Mouse (Mus musculus) embryonic facial prominence, embryonic 12.5 days (tissue): Measurements from ENCODE around the gene Daam1. TPM values are rescaled to one million over a fixed set of nuclear protein-coding genes. Genes with fewer than 3 reads are reported as not detected.

Experiments used
- ATAC-seq: fragments of 200-750 bp; cut with Nextera tagmentation; 2 replicates; pipeline ENCODE4 v1.8.0; 2017; ENCODE audit not compliant: insufficient number of reproducible peaks, insufficient read depth, low FRiP score, low TSS enrichment
- H3K27ac ChIP-seq: fragments of 300-500 bp; sonication (generic); 2 replicates; pipeline ENCODE4 v1.5.1; 2016; ENCODE audit warnings: mild to moderate bottlenecking
- H3K27me3 ChIP-seq: fragments of 300-500 bp; sonication (generic); 2 replicates; pipeline ENCODE4 v1.6.1; 2016; ENCODE audit warnings: mild to moderate bottlenecking, moderate library complexity
- H3K36me3 ChIP-seq: fragments of 300-500 bp; sonication (generic); 2 replicates; pipeline ENCODE4 v1.6.1; 2016; ENCODE audit warnings: mild to moderate bottlenecking
- H3K4me1 ChIP-seq: fragments of 300-500 bp; sonication (generic); 2 replicates; pipeline ENCODE4 v1.6.1; 2016
- H3K4me2 ChIP-seq: fragments of 300-500 bp; sonication (generic); replicated peaks from 2 replicates; pipeline ENCODE4 v1.6.1; 2016; ENCODE audit warnings: mild to moderate bottlenecking, moderate library complexity
- H3K4me3 ChIP-seq: fragments of 300-500 bp; sonication (generic); 2 replicates; pipeline ENCODE4 v1.5.1; 2016; ENCODE audit warnings: mild to moderate bottlenecking
- H3K9ac ChIP-seq: fragments of 300-500 bp; sonication (generic); 2 replicates; pipeline ENCODE4 v1.6.1; 2016; ENCODE audit warnings: mild to moderate bottlenecking, moderate library complexity
- H3K9me3 ChIP-seq: fragments of 300-500 bp; sonication (generic); 2 replicates; pipeline ENCODE4 v1.6.1; 2016; ENCODE audit warnings: mild to moderate bottlenecking, moderate library complexity
- WGBS: fragments of 180-500 bp; shearing (Covaris S2); methylation state at CpG from one replicate; pipeline ENCODE4 v1.1.7; 2016; 5-methylcytosine and 5-hydroxymethylcytosine counted together
- polyA plus RNA-seq: library from polyadenylated mRNA; unstranded; fragments of >200 nt; fragmentation: Nextera tagmentation; extraction: Ambion mirVana; gene quantifications from 2 replicates; pipeline ENCODE4 v1.2.1, GENCODE M21; 2016

Gene Daam1
- polyA plus RNA-seq, 1 experiment from 2014 or later, result 8.4 TPM

GRCm38 (mm10) chr12:71886406-71886805, 55.5 kb downstream of the Daam1 start:
- no peak overlapping the region for H3K9ac ChIP-seq
- no peak overlapping the region for H3K4me3 ChIP-seq
- H3K4me1 ChIP-seq, result peaks cover 28% of the 10 kb centered on the region
- H3K27me3 ChIP-seq, result no peaks in the 10 kb centered on the region
- no peaks in the 10 kb centered on the region for H3K9me3 ChIP-seq
- ATAC-seq, result no peak
- H3K36me3 ChIP-seq, result no peaks in the 10 kb centered on the region
- H3K27ac ChIP-seq, result no peak overlapping the region; the same call in 1 of the 2 replicates
- H3K4me2 ChIP-seq, result no peak overlapping the region
- 74% methylated on average over 5 of the region's 5 CpGs for WGBS

DNA sequence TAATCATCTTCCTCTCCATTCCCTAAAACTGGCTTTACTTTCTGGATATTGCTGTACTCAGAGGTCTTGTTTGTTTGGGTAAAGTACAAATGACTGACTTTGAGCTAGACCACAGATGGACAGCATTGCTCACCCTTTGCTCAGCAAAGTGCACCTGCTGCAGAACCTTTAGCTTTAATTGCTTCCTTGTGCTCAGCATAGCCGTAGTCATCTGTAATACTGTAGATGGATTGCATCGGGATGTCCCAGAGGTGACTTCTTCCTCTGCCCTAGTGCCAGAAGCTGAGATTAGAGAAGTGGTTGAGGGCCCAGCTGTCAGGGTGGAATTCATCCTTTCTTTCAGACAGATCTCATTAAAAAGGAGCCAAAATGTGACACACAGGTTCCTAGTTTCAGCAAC, 56.1 kb downstream of the Daam1 start:
- Histone ChIP-seq H3K9me3 (no peaks in the 10 kb centered on the region), H3K4me2 (no peak overlapping the region), H3K4me1 (peaks cover 33% of the 10 kb centered on the region), H3K4me3 (no peak overlapping the region), H3K9ac (no peak overlapping the region), H3K27ac (no peak overlapping the region), H3K27me3 (no peaks in the 10 kb centered on the region), H3K36me3 (no peaks in the 10 kb centered on the region)
- ATAC-seq, result no peak
- 50% methylated on average over 2 of the region's 2 CpGs for WGBS

- Histone ChIP-seq H3K9me3 (no peaks in the 10 kb centered on the region), H3K4me2 (no peak overlapping the region), H3K27me3 (no peaks in the 10 kb centered on the region), H3K9ac (no peak overlapping the region), H3K4me3 (no peak overlapping the region), H3K4me1 (peaks cover 29% of the 10 kb centered on the region), H3K27ac (no peak overlapping the region), H3K36me3 (no peaks in the 10 kb centered on the region)
- WGBS, result 87% methylated on average over 6 of the region's 6 CpGs
- ATAC-seq, result no peak
Measured at GRCm38 (mm10) chr12:71888370-71888769, 57.5 kb downstream of the Daam1 start.

DNA sequence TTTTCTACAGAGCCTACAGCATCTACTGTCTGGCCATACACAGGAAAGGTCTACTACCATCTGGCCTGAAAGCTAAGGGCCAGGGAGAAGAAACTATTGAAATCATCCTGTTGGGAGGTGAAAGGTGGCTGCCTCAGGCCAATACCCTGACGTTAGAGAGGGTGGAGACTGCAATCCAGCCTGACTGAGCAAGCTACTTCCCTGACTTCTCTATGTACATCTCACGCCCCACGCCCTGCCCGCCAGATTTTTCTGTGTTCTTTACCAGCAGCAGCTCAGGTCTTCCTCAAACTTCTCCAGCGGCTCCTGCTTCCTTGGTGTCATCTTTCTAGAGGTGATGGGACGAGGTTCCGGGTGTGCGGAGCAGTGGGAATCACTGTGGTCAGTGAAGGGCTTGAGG, 58.4 kb downstream of the Daam1 start:
- Histone ChIP-seq H3K4me1 (peaks cover 29% of the 10 kb centered on the region), H3K4me2 (no peak overlapping the region), H3K27ac (no peak overlapping the region), H3K27me3 (no peaks in the 10 kb centered on the region), H3K9ac (no peak overlapping the region), H3K4me3 (no peak overlapping the region), H3K9me3 (no peaks in the 10 kb centered on the region), H3K36me3 (no peaks in the 10 kb centered on the region)
- 63% methylated on average over 8 of the region's 8 CpGs for WGBS
- ATAC-seq, result no peak

GRCm38 (mm10) chr12:71890282-71890681, 59.4 kb downstream of the Daam1 start:
- no peaks in the 10 kb centered on the region for H3K36me3 ChIP-seq
- no peak overlapping the region for H3K4me2 ChIP-seq
- WGBS, result 94% methylated on average over 1 of the region's 1 CpGs
- ATAC-seq, result no peak
- no peak overlapping the region for H3K27ac ChIP-seq
- H3K4me1 ChIP-seq, result peaks cover 29% of the 10 kb centered on the region
- H3K4me3 ChIP-seq, result no peak overlapping the region
- no peak overlapping the region for H3K9ac ChIP-seq
- no peaks in the 10 kb centered on the region for H3K27me3 ChIP-seq
- H3K9me3 ChIP-seq, result no peaks in the 10 kb centered on the region

DNA sequence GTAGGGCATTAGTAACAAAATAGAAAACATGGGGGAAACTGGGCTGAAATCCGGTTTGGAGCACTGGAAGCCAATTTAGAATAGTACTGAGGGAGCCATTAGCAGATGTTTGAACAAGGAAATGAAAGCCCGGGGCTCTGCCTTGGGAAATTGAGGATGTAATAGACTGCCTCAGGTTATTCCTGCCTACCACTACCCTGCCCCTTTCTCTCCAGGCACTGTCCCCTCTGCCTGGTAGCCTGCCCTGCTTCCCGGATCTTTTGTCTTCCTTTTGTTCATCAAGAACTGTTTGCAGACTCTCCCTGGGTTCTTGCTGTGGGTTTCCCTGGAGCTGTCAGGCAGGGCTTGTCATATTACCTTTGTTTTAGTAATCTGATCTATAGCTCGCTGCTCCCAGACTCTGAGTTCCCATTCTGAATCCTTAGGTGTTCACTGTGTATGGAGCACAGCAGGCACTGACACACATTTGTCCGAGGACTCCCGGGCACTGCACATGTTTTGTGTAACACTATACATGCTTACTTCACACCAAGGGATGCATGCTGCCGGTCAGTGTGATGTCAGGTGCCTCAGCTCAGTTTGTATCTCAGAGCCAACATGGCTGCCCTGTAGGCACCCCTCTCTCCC, 61.0 kb downstream of the Daam1 start:
- Histone ChIP-seq H3K4me2 (no peak overlapping the region), H3K4me1 (peaks cover 20% of the 10 kb centered on the region), H3K4me3 (no peak overlapping the region), H3K36me3 (no peaks in the 10 kb centered on the region), H3K9me3 (no peaks in the 10 kb centered on the region), H3K9ac (no peak overlapping the region), H3K27me3 (no peaks in the 10 kb centered on the region), H3K27ac (no peak overlapping the region)
- 22% methylated on average over 7 of the region's 7 CpGs for WGBS
- ATAC-seq, result no peak

DNA sequence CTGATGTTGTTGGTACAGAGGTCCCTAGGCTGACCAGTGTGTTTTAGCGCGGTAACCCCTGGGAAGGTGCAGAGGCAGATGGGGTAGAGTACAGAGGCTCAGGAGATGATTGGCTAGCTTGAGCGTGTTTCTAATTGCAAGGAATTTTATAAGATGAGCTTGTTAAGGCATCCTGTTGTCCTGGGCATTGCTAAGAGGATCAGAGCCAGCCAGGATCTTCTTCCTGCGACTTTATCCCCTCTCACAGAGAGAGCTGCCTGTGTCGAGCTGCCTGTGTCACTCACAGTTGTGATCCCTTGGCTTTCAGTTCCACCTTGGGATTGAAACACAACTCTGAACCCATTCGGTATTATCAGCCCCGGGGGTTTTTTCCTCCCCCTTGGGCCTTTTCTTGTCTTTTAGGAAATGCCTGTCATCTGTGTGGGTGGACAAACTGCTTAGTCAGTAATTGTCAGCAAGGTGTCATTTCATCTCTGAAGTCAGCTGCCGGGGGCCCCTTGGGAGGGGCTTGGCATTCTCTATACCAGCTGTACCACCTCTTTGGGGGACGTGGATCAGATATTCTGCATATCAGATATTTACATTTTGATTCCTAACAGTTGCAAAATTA, 62.2 kb downstream of the Daam1 start:
- no peak for ATAC-seq
- Histone ChIP-seq H3K4me1 (peaks cover 19% of the 10 kb centered on the region), H3K9me3 (no peaks in the 10 kb centered on the region), H3K4me3 (no peak overlapping the region), H3K36me3 (0 out of 2 replicates have a peak, but pooled peaks cover 6% of the 10 kb centered on the region), H3K27ac (no peak overlapping the region), H3K9ac (no peak overlapping the region), H3K4me2 (no peak overlapping the region), H3K27me3 (no peaks in the 10 kb centered on the region)
- 57% methylated on average over 9 of the region's 9 CpGs for WGBS

DNA sequence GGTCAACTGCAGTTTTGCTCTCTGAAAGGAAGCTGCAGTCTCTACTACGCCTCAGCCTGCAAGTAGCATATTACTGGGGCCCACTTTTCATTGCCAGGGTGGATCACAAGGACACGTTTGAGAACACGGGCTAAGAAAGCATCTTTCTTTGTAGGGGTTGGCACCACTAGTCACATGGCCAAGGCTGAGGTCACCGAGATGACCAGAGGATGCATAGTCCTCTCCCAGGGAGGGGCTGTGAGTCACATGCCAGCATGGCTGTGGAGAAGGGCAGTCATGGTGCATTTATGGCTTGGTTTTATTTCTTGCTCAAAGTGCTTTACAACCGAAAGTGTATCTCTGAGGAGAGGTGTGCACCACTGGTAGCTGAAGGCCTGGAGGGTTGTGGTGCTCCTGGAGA, 67.4 kb downstream of the Daam1 start:
- H3K27ac ChIP-seq, result 0 out of 2 replicates have a peak overlapping the region, but pooled peaks have one; percentile 50

DNA sequence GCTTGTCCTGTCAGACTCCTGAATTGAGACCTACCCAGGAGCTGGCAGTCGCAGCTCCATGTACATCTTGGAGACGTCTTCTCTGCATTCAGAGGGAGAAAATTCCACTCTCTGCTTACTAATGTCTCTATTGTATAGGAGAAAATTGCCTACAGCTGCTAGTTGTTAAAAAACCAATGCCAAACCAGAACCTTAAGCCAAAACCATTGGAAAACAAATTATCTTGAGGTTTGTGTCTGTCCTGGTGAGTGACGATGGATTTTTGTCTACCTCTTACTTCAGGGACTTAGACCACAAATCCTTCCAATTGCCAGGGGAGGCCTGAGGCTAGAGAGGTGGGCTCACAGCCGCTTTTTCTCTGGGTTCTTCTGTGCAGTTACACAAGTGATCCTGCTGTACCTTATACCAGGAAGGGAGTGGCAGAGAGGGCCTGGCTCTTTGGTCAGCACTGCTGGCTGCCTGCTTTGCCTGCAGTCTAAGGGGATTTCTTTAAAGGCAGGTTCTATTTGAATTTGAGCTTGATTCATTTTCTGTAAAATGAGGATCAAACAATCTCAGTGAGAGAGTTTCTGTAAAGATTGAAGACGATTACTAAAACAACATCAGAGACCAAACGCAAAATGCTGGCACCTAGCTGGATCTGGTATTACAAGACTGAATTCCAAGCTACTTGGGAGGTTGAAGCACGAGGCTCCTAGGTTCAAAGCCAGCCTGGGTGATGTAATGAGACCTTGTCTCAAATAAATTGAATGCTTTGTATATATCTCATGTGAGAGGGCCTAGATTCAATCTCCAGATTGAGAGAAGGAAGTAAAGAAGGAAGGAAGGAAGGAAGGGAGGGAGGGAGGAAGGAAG, 68.0 kb downstream of the Daam1 start:
- ATAC-seq, result peak; percentile 50; the same call in 1 of the 2 replicates
- Histone ChIP-seq H3K4me2 (no peak overlapping the region), H3K9me3 (no peaks in the 10 kb centered on the region), H3K27me3 (no peaks in the 10 kb centered on the region), H3K27ac (0 out of 2 replicates have a peak overlapping the region, but pooled peaks have one; percentile 70), H3K36me3 (peaks cover 18% of the 10 kb centered on the region), H3K4me3 (no peak overlapping the region), H3K4me1 (peaks cover 16% of the 10 kb centered on the region), H3K9ac (no peak overlapping the region)
- WGBS, result 52% methylated on average over 7 of the region's 7 CpGs

More for the DNA sequence above, 67.4 kb downstream of the Daam1 start:
- Histone ChIP-seq H3K36me3 (peaks cover 18% of the 10 kb centered on the region), H3K27me3 (no peaks in the 10 kb centered on the region), H3K9me3 (no peaks in the 10 kb centered on the region), H3K4me1 (peaks cover 16% of the 10 kb centered on the region), H3K4me2 (no peak overlapping the region), H3K9ac (no peak overlapping the region), H3K4me3 (no peak overlapping the region)
- ATAC-seq, result no peak
- 81% methylated on average over 5 of the region's 5 CpGs for WGBS

DNA sequence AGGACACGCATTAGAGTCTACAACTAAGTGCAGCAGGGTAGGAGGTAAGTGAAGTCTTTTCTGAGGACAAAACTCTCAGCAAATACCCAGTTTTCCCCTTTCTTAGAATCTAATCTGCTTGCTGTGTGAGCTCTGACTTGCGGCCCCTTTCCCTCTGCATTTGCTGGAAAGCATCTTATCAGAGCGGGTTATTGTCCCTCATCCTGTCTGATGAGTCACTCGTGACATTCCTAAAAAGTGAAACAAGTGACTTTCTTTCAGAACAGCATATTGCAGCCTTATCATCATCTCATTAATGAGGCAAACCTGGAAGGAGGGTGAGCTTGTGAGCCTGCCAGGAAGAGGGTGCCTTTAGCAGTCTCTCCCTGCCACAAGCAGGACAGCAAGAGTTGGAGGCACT, 68.7 kb downstream of the Daam1 start:
- no peaks in the 10 kb centered on the region for H3K9me3 ChIP-seq
- H3K4me2 ChIP-seq, result no peak overlapping the region
- H3K4me1 ChIP-seq, result peaks cover 16% of the 10 kb centered on the region
- H3K27ac ChIP-seq, result no peak overlapping the region
- H3K36me3 ChIP-seq, result peaks cover 18% of the 10 kb centered on the region
- H3K9ac ChIP-seq, result no peak overlapping the region
- ATAC-seq, result no peak
- WGBS, result 87% methylated on average over 4 of the region's 4 CpGs
- no peak overlapping the region for H3K4me3 ChIP-seq
- H3K27me3 ChIP-seq, result no peaks in the 10 kb centered on the region

GRCm38 (mm10) chr12:71901211-71901610, 70.3 kb downstream of the Daam1 start:
- no peak overlapping the region for H3K4me3 ChIP-seq
- no peak for ATAC-seq
- no peak overlapping the region for H3K27ac ChIP-seq
- no peak overlapping the region for H3K4me2 ChIP-seq
- no peaks in the 10 kb centered on the region for H3K9me3 ChIP-seq
- H3K27me3 ChIP-seq, result no peaks in the 10 kb centered on the region
- 68% methylated on average over 7 of the region's 7 CpGs for WGBS
- no peak overlapping the region for H3K9ac ChIP-seq
- peaks cover 18% of the 10 kb centered on the region for H3K36me3 ChIP-seq
- peaks cover 16% of the 10 kb centered on the region for H3K4me1 ChIP-seq

DNA sequence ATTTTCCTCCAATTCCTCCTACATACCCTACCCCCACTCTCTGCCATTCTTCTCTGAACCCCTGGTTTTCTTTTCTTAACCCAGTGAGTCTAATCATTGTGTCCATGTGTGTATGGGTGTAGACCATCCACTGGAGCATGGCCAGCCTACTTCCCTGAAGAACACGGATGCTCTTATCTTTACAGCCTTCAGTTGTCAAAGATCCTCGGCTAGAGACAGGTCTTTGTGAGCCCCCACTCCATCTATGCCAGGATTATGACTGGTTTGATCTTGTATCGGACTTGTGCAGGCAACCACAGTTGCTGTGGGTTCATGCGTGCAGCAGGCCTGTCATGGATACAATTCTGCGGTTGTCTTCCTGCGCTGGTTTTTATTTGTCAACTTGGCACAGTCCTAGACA, 71.0 kb downstream of the Daam1 start:
- WGBS, result 96% methylated on average over 6 of the region's 6 CpGs
- no peak overlapping the region for H3K4me2 ChIP-seq
- ATAC-seq, result no peak
- H3K27ac ChIP-seq, result no peak overlapping the region
- H3K4me1 ChIP-seq, result peaks cover 20% of the 10 kb centered on the region
- H3K36me3 ChIP-seq, result peaks cover 18% of the 10 kb centered on the region
- no peak overlapping the region for H3K9ac ChIP-seq
- no peak overlapping the region for H3K4me3 ChIP-seq
- no peaks in the 10 kb centered on the region for H3K27me3 ChIP-seq
- H3K9me3 ChIP-seq, result no peaks in the 10 kb centered on the region
